Mouse (Mus musculus) erythroblast, adult 5-6 weeks (primary cell): ENCODE results near the gene Rsbn1l. TPM values are rescaled to one million over a fixed set of nuclear protein-coding genes. Genes with fewer than 3 reads are reported as not detected.

Experiments
- ATAC-seq: replicated peaks from 2 replicates; pipeline ENCODE4 v1.8.0; 2016; ENCODE audit warnings: moderate number of reproducible peaks, mild to moderate bottlenecking, moderate TSS enrichment, inconsistent platforms; ENCODE audit not compliant: poor library complexity, low FRiP score, severe bottlenecking
- total RNA-seq, 2 experiments: library from RNA; stranded (forward) in 1 of 2; stranded (reverse) in 1 of 2; fragments of 150-400 nt in 1 of 2; fragments of 200-764, 138-1000 nt in 1 of 2; gene quantifications; 2 replicates each; pipeline versions ENCODE4 v1.2.3 to v1.2.4; 2015 to 2017; ENCODE audit warnings: low replicate concordance in 2 of 2

The Rsbn1l gene
- total RNA-seq, 2 experiments from 2014 or later: 22.5 to 43.9 TPM

DNA sequence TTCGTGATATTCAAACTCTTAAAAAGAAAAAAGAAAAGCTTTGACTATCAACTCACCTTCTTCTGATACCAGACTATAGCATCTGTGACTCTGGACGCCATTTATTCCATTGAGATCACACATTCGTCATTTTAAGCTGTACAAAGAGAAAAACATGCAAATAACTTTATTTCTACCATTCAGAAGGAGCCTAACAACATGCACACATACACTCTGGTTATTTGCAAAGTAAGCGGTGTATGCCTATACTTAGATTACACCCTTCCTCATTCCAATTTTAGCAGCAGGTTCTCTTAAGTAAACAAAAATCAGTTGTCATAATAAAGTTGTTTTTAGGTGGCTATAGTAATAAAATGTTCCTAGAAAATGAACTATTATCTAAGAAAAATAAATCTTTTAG lies 101.1 kb downstream of the Rsbn1l start:
- no peak for ATAC-seq

DNA sequence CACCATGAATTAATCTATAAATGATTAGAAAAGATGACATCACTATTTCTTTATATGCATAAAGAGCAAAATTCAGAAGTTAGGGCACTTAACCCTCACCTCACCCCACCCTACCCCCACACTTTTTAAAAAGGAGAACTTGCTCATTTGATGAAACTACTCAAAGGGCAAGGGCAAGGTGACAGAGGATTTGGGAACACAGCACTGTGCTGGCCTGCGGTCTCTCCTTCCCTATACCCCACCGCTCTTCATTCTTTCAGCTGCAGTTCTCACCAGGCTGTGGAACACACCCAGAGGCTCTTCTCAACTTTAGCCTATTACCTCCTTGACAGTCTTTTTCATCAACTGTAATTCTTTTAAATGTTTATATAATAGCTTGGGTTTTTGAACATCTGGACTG lies 109.2 kb downstream of the Rsbn1l start:
- ATAC-seq: no peak

DNA sequence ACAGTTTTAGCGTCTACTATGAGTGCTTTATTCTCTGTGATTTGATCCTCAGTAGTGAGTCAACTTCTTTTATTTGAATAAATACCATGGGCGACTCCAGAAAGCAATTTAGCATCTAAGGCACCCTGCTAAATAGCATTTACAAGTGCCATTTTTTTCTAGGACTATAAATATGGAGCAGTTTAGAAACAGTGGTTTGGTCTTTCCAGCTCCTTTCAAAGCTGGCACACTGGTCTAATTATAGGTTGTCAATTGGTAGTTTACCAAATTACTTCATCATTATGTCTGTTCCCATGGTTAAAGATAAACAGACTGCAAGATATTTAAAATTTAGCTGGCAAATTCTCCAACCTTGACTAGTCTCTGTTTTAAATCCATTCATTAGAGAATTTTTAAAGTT lies 112.4 kb downstream of the Rsbn1l start:
- no peak for ATAC-seq

DNA sequence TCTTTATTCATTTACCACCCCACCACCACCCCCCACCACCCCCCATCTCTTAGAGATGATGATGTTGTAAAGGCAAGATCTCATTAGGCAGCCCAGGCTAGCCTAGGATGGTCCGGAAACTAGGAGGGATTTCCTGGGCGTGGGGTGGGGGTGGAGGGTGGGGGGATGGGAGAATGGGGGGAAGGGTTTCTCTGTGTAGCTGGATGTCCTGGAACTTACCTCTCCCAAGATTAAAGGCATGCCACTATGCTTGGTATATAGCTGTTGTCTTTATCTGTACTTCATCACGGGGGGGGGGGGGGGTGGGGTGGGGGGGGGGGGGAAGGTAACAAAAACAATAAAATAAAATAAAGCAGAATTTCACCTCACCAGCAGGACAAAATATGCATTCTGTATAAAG lies 112.8 kb downstream of the Rsbn1l start:
- ATAC-seq: no peak

Other genes with a start within 250 kb of the Rsbn1l start
- gene Phtf2, start 74.3 kb downstream of the Rsbn1l start, total RNA-seq (2015; ENCODE audit: low replicate concordance): 5.8 and 6.5 TPM in 2 replicates
- 5.7 and 6.4 TPM in 2 replicates for gene Phtf2, start 74.3 kb downstream of the Rsbn1l start, total RNA-seq (2017; ENCODE audit: low replicate concordance)
- gene Tmem60, start 74.2 kb downstream of the Rsbn1l start, total RNA-seq (2015; ENCODE audit: low replicate concordance): 16.1 and 37.8 TPM in 2 replicates
- 2.8 and 7.0 TPM in 2 replicates for gene Tmem60, start 74.2 kb downstream of the Rsbn1l start, total RNA-seq (2017; ENCODE audit: low replicate concordance)
- gene Ptpn12, start 99.5 kb upstream of the Rsbn1l start, total RNA-seq (2015; ENCODE audit: low replicate concordance): 34.9 and 36.7 TPM in 2 replicates
- gene Ptpn12, start 99.5 kb upstream of the Rsbn1l start, total RNA-seq (2017; ENCODE audit: low replicate concordance): 26.5 and 31.1 TPM in 2 replicates
- 9.0 and 19.2 TPM in 2 replicates for gene Gsap, start 229.9 kb upstream of the Rsbn1l start, total RNA-seq (2015; ENCODE audit: low replicate concordance)
- gene Gsap, start 229.9 kb upstream of the Rsbn1l start, total RNA-seq (2017; ENCODE audit: low replicate concordance): 2.8 and 4.1 TPM in 2 replicates